Mouse (Mus musculus) G1E (cell line): Measurements from ENCODE around the gene Ang. TPM values are rescaled to one million over a fixed set of nuclear protein-coding genes. Genes with fewer than 3 reads are reported as not detected.

Experiments
- ATAC-seq: 2 replicates; pipeline ENCODE4 v1.8.0; 2016; ENCODE audit warnings: mild to moderate bottlenecking; ENCODE audit not compliant: insufficient number of reproducible peaks, poor library complexity, low FRiP score, severe bottlenecking; ENCODE audit errors: extremely low read depth
- DNase-seq: peaks from one replicate; pipeline ENCODE4 v3.0.0; 2012; ENCODE audit warnings: low spot score
- H3K27me3 ChIP-seq: 2 replicates; pipeline ENCODE4 v1.6.1; 2012; ENCODE audit warnings: mild to moderate bottlenecking, low read length, inconsistent platforms; ENCODE audit not compliant: insufficient read depth
- H3K36me3 ChIP-seq: replicated peaks from 2 replicates; pipeline ENCODE3; 2012; ENCODE audit warnings: mild to moderate bottlenecking, inconsistent platforms
- H3K4me1 ChIP-seq: 2 replicates; pipeline ENCODE4 v1.6.1; 2012; ENCODE audit warnings: low read depth, low read length, inconsistent platforms, mixed read lengths; ENCODE audit not compliant: insufficient read depth
- H3K4me3 ChIP-seq: 2 replicates; pipeline ENCODE4 v1.5.1; 2012; ENCODE audit warnings: low read depth, mild to moderate bottlenecking, inconsistent platforms, low read length, moderate library complexity, mixed read lengths
- H3K9me3 ChIP-seq: replicated peaks from 2 replicates; pipeline ENCODE4 v1.6.1; 2012; ENCODE audit warnings: inconsistent platforms
- CTCF ChIP-seq: IDR thresholded peaks from 2 replicates; pipeline ENCODE4 v1.5.1; 2012; ENCODE audit warnings: low read depth, low read length, inconsistent platforms, mixed read lengths
- GATA1 ChIP-seq: IDR thresholded peaks from 2 replicates; pipeline ENCODE4 v1.6.1; 2012; ENCODE audit warnings: borderline replicate concordance, low read length, inconsistent platforms, mixed read lengths
- GATA2 ChIP-seq: IDR thresholded peaks from 2 replicates; pipeline ENCODE4 v1.6.1; 2012; ENCODE audit warnings: low read depth, low read length, inconsistent platforms, borderline replicate concordance
- POLR2AphosphoS5 ChIP-seq: IDR thresholded peaks from 2 replicates; pipeline ENCODE4 v1.6.1; 2012; ENCODE audit warnings: low read depth, low read length, inconsistent platforms; ENCODE audit not compliant: insufficient replicate concordance
- TAL1 ChIP-seq: conservative IDR thresholded peaks from 2 replicates; pipeline ENCODE4 v1.6.1; 2012; ENCODE audit warnings: low read depth, low read length, inconsistent platforms, mixed read lengths
- polyA plus RNA-seq: library from polyadenylated mRNA; stranded (reverse); fragments of >175 nt; gene quantifications from 2 replicates; pipeline ENCODE4 v1.2.3, GENCODE M21; 2012
- total RNA-seq, 2 experiments: library from RNA; stranded (forward) in 1 of 2; stranded (reverse) in 1 of 2; fragments of 200-1000 nt in 1 of 2; fragments of >200 nt in 1 of 2; fragmentation: Nextera tagmentation in 1 of 2; gene quantifications; 2 replicates each; pipeline ENCODE4 v1.2.3; 2014 to 2017

Gene Ang
- total and polyA plus RNA-seq, 3 experiments, result 0.16 TPM; not detected in 2

- TF ChIP-seq GATA2 (no peak), CTCF (no peak), POLR2AphosphoS5 (no peak), GATA1 (no peak), TAL1 (no peak)
- Histone ChIP-seq H3K27me3 (peaks cover 27% of the 10 kb centered on the region), H3K9me3 (no peaks in the 10 kb centered on the region), H3K4me3 (no peak overlapping the region), H3K36me3 (no peaks in the 10 kb centered on the region), H3K4me1 (peaks cover 38% of the 10 kb centered on the region)
- DNase-seq (no peak), ATAC-seq (no peak)
Observed at GRCm38 (mm10) chr14:51081035-51081434, 9.9 kb upstream of the Ang start.

DNA sequence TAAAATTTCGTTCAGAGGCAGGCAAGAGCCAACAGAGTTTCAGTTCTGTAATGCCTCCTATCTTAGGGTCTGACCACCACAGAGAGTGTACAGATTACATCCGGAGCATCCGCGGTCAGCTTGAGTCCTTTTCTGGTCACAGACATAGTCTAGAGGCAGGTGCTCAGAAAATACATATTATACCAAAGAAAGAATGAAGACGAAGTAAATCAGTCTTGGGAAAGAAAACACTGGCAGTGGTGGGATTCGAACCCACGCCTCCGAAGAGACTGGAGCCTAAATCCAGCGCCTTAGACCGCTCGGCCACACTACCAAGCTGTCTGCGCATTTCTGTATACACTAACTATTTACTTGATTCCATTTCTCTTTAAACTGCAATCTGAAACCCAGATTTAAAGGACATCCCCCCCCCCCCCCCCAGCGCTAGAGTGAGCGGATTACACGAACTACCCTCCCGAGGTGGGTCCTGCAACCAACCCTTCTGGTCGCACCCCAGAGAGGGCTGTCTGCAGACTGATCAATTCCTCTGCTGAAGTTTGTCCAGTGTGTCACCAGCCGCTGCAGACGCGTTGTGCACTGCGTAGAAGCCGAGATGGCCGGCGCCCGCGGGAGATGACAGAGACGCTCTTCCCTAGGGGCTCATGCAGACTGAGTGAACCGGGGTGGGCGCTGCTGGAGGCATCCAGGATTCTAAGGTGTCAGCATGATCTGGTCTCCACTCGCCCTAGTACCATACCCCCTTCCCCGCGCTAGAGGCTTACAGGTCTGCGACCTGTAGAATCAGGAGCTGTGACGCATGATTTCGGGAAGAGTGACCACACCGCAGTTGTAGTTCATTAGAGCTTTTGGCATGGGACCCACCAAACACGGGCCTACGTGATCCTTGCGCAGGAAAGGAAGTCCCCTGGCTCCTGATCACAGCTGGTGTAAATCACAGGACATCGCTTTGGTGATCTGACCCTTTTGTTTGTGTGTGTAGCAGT lies 8.1 kb upstream of the Ang start:
- DNase-seq (no peak), ATAC-seq (peak; percentile 37; the same call in 1 of the 2 replicates)
- peaks cover 45% of the 10 kb centered on the region for H3K4me1 ChIP-seq
- H3K36me3 ChIP-seq, result no peaks in the 10 kb centered on the region
- TF ChIP-seq CTCF, result no peak
- no peak for TF ChIP-seq TAL1
- no peak for TF ChIP-seq GATA2
- TF ChIP-seq GATA1, result no peak
- TF ChIP-seq POLR2AphosphoS5, result no peak
- no peaks in the 10 kb centered on the region for H3K9me3 ChIP-seq
- peaks cover 27% of the 10 kb centered on the region for H3K27me3 ChIP-seq
- peak overlapping the region; percentile 69 for H3K4me3 ChIP-seq

GRCm38 (mm10) chr14:51083805-51084204 lies 7.1 kb upstream of the Ang start:
- Histone ChIP-seq H3K27me3 (peaks cover 24% of the 10 kb centered on the region), H3K4me1 (peaks cover 48% of the 10 kb centered on the region), H3K36me3 (no peaks in the 10 kb centered on the region), H3K4me3 (peak overlapping the region; percentile 69; the same call in 1 of the 2 replicates), H3K9me3 (no peaks in the 10 kb centered on the region)
- TF ChIP-seq POLR2AphosphoS5 (no peak), GATA2 (no peak), GATA1 (no peak), TAL1 (no peak), CTCF (no peak)
- DNase-seq, result no peak
- ATAC-seq, result no peak

DNA sequence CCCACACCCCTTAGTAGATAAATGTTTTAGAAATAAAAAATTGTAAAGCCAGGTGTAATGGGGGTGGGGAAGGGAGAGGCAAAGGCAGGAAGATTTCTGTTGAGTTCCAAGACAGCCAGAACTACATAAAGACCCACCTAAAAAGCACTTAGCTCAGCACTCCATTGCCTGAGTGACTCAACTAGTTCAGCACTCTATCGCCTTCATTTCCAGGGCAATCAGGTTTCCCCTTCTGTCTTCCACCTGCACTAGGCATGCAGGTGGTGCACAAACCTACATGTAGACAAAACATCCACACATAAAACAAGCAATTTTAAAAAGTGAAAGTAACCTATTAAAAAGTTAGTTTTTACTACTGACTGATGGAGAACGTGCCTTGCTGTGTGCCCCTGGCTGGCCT lies 5.9 kb upstream of the Ang start:
- no peaks in the 10 kb centered on the region for H3K9me3 ChIP-seq
- no peak for DNase-seq
- no peak overlapping the region for H3K4me3 ChIP-seq
- H3K36me3 ChIP-seq, result no peaks in the 10 kb centered on the region
- peaks cover 19% of the 10 kb centered on the region for H3K27me3 ChIP-seq
- peaks cover 51% of the 10 kb centered on the region for H3K4me1 ChIP-seq
- no peak for ATAC-seq
- TF ChIP-seq GATA1, result no peak
- TF ChIP-seq POLR2AphosphoS5, result no peak
- TF ChIP-seq CTCF, result no peak
- TF ChIP-seq TAL1, result no peak
- TF ChIP-seq GATA2, result no peak

DNA sequence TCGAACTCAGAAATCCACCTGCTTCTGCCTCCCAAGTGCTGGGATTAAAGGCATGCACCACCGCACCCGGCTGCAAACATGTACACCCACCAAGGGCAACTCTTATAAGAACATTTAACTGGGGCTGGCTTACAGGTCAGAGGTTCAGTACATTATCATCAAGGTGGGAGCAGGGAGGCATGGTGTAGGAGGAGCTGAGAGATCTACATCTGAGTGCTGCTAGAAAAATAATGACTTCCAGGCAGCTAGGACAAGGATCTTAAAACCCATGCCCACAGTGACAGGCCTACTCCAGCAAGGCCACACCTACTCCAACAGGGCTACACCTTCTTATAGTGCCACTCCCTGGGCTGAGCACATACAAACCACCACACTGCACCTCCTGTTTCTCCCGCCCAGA lies 5.0 kb upstream of the Ang start:
- no peak overlapping the region for H3K4me3 ChIP-seq
- no peak for TF ChIP-seq CTCF
- no peak for TF ChIP-seq GATA2
- no peak for TF ChIP-seq TAL1
- no peak for TF ChIP-seq GATA1
- no peak for TF ChIP-seq POLR2AphosphoS5
- DNase-seq, result no peak
- no peak for ATAC-seq
- no peaks in the 10 kb centered on the region for H3K36me3 ChIP-seq
- H3K9me3 ChIP-seq, result no peaks in the 10 kb centered on the region
- H3K27me3 ChIP-seq, result peaks cover 11% of the 10 kb centered on the region
- peaks cover 55% of the 10 kb centered on the region for H3K4me1 ChIP-seq

DNA sequence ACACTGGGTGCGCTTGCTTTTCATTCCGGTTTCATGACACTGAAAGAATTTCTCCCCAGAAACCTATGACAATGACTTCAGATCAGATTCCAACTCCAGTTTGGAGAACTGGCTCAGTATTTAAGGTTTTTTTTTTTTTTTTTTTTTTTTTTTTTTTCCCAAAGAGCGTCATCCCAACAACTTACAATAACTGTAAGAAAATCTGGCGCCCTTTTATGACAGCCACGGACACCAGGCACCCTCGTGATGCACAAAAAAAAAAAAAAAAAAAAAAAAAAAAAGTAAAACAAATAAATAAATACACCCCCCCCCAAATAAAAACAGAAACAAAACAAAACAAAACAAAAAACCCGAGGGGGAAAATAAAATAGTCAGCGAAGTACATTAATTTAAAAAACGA lies 3.2 kb upstream of the Ang start:
- no peak for ATAC-seq
- TF ChIP-seq POLR2AphosphoS5, result no peak
- TF ChIP-seq CTCF, result no peak
- TF ChIP-seq GATA2, result no peak
- Histone ChIP-seq H3K4me3 (peak overlapping the region; percentile 77; the same call in 1 of the 2 replicates), H3K36me3 (no peaks in the 10 kb centered on the region), H3K4me1 (peaks cover 62% of the 10 kb centered on the region), H3K27me3 (peaks cover 5% of the 10 kb centered on the region), H3K9me3 (no peaks in the 10 kb centered on the region)
- DNase-seq, result no peak
